In genomic region chr17:55959946-55960740, GRCm38 (mm10) we compare ENCODE assay signal across 8 mouse cellular contexts. TPM values are rescaled to one million over a fixed set of nuclear protein-coding genes. Genes with fewer than 3 reads are reported as not detected.
A peak's percentile ranks its signal among the peaks of the same experiment; 100 is the strongest.
DNase-seq lines count a peak whose midpoint lies in the region; ATAC-seq and TF ChIP-seq lines count a peak whose summit lies in the region.

No protein-coding gene starts in this region.

- no peak for TF ChIP-seq CTCF in cerebellum, adult 2 months (IDR thresholded peaks at IDR 0.05; ENCODE audit: borderline replicate concordance, insufficient read depth, low read depth, low read length)

- WGBS in cerebellum, adult 2 months, result 66% methylated on average over 10 of the region's 10 CpGs
- 81% methylated on average over 10 of the region's 10 CpGs for WGBS in limb, embryonic 11.5 days
- WGBS in stomach, embryonic 15.5 days, result 68% methylated on average over 10 of the region's 10 CpGs

- TF ChIP-seq POLR2A in cerebellum, adult 2 months (IDR thresholded peaks at IDR 0.05; ENCODE audit: borderline replicate concordance, insufficient read depth, low read length), result no peak

- H3K9me3 ChIP-seq in limb, embryonic 11.5 days (ENCODE audit: control insufficient read depth, low read length), result no peaks in the 10 kb centered on the region
- H3K9me3 ChIP-seq in stomach, embryonic 15.5 days, result no peaks in the 10 kb centered on the region

- H3K4me2 ChIP-seq in limb, embryonic 11.5 days (ENCODE audit: low read depth, severe bottlenecking), result peak overlapping the region; percentile 45
- H3K4me2 ChIP-seq in stomach, embryonic 15.5 days, result peak overlapping the region; percentile 66

- H3K4me3 ChIP-seq in cerebellum, adult 2 months (replicated peaks; ENCODE audit: insufficient read depth, low read depth, low read length), result peak overlapping the region; percentile 44
- peak overlapping the region; percentile 37 for H3K4me3 ChIP-seq in limb, embryonic 11.5 days (ENCODE audit: low read depth, low read length)
- peak overlapping the region; percentile 65 for H3K4me3 ChIP-seq in stomach, embryonic 15.5 days (replicated peaks)

- DNase-seq in cerebellum, adult 2 months, result peak; percentile 31 to 35
- DNase-seq in cerebellum, postnatal 10 days, result no peak
- DNase-seq in testis, postnatal 10 days (ENCODE audit: low spot score), result peak; percentile 42
- no peak for DNase-seq in testis, postnatal 14 days (ENCODE audit: low spot score)
- no peak for DNase-seq in limb, embryonic 11.5 days (ENCODE audit: low spot score)
- no peak for DNase-seq in adrenal gland, postnatal 25 days
- DNase-seq in right cerebral cortex, adult 2 months (ENCODE audit: low spot score in 2 of 2), result no peak

- peak overlapping the region; percentile 13; the same call in 1 of the 2 replicates for H3K9ac ChIP-seq in limb, embryonic 11.5 days (ENCODE audit: low read length)
- H3K9ac ChIP-seq in stomach, embryonic 15.5 days, result peak overlapping the region; percentile 16; the same call in 1 of the 2 replicates

- peaks cover 8% of the 10 kb centered on the region; the same call in 1 of the 2 replicates for H3K36me3 ChIP-seq in limb, embryonic 11.5 days (ENCODE audit: control insufficient read depth, insufficient read depth, low read length)
- H3K36me3 ChIP-seq in stomach, embryonic 15.5 days, result peaks cover 20% of the 10 kb centered on the region

- no peak for ATAC-seq in limb, embryonic 11.5 days (ENCODE audit: insufficient number of reproducible peaks, low FRiP score, low TSS enrichment, low read depth)
- no peak for ATAC-seq in stomach, embryonic 15.5 days (ENCODE audit: insufficient read depth, low FRiP score, low read depth)

- peaks cover 14% of the 10 kb centered on the region for H3K4me1 ChIP-seq in cerebellum, adult 2 months (ENCODE audit: control insufficient read depth, insufficient read depth, low read length)
- no peaks in the 10 kb centered on the region for H3K4me1 ChIP-seq in limb, embryonic 11.5 days (ENCODE audit: control insufficient read depth, insufficient read depth, low read length)
- H3K4me1 ChIP-seq in stomach, embryonic 15.5 days, result peaks cover 24% of the 10 kb centered on the region

- H3K27me3 ChIP-seq in cerebellum, adult 2 months (ENCODE audit: control insufficient read depth, insufficient read depth, low read length), result no peaks in the 10 kb centered on the region
- H3K27me3 ChIP-seq in limb, embryonic 11.5 days (ENCODE audit: control insufficient read depth, insufficient read depth, low read length), result no peaks in the 10 kb centered on the region
- no peaks in the 10 kb centered on the region; the same call in 1 of the 2 replicates for H3K27me3 ChIP-seq in stomach, embryonic 15.5 days (replicated peaks)

- H3K27ac ChIP-seq in cerebellum, adult 2 months (ENCODE audit: insufficient read depth, low read length), result no peak overlapping the region
- no peak overlapping the region for H3K27ac ChIP-seq in limb, embryonic 11.5 days (replicated peaks; ENCODE audit: low read depth, low read length)
- peak overlapping the region; percentile 98 for H3K27ac ChIP-seq in stomach, embryonic 15.5 days

RNA-seq across cellular contexts. Expression of gene Yju2, which starts 1.2 kb away (rescaled TPM):
- 13.4 and 14.9 TPM in 2 replicates for polyA plus RNA-seq in cerebellum, adult 2 months (2012; rRNA removed)
- polyA plus RNA-seq in limb, embryonic 11.5 days (2014; fragmentation: Nextera tagmentation; extraction: Ambion mirVana), result 20.7 and 22.3 TPM in 2 replicates
- 22.0 and 24.8 TPM in 2 replicates for polyA plus RNA-seq in stomach, embryonic 15.5 days (2015; fragmentation: Nextera tagmentation; extraction: Ambion mirVana)
- 21.2 and 27.5 TPM in 2 replicates for total RNA-seq in adrenal gland, postnatal 25 days (2021)

RNA-seq across cellular contexts. Expression of gene Ebi3, which starts 7.7 kb away (rescaled TPM):
- polyA plus RNA-seq in cerebellum, adult 2 months (2012; rRNA removed), result 0.81 and 1.00 TPM in 2 replicates
- 0.79 and 1.1 TPM in 2 replicates for polyA plus RNA-seq in limb, embryonic 11.5 days (2014; fragmentation: Nextera tagmentation; extraction: Ambion mirVana)
- 4.1 TPM in 2 replicates for polyA plus RNA-seq in stomach, embryonic 15.5 days (2015; fragmentation: Nextera tagmentation; extraction: Ambion mirVana)
- total RNA-seq in adrenal gland, postnatal 25 days (2021), result 0.27 and 0.81 TPM in 2 replicates

RNA-seq across cellular contexts. Expression of gene Shd, which starts 10.1 kb away (rescaled TPM):
- polyA plus RNA-seq in cerebellum, adult 2 months (2012; rRNA removed), result 122 and 127 TPM in 2 replicates
- polyA plus RNA-seq in limb, embryonic 11.5 days (2014; fragmentation: Nextera tagmentation; extraction: Ambion mirVana), result 42.2 and 44.8 TPM in 2 replicates
- polyA plus RNA-seq in stomach, embryonic 15.5 days (2015; fragmentation: Nextera tagmentation; extraction: Ambion mirVana), result 10.4 and 11.1 TPM in 2 replicates
- total RNA-seq in adrenal gland, postnatal 25 days (2021), result 1.4 and 2.2 TPM in 2 replicates

RNA-seq across cellular contexts. Expression of gene Zfp119b, which starts 10.8 kb away (rescaled TPM):
- 3.3 and 3.7 TPM in 2 replicates for polyA plus RNA-seq in cerebellum, adult 2 months (2012; rRNA removed)
- 6.6 and 7.1 TPM in 2 replicates for polyA plus RNA-seq in limb, embryonic 11.5 days (2014; fragmentation: Nextera tagmentation; extraction: Ambion mirVana)
- 6.1 and 6.9 TPM in 2 replicates for polyA plus RNA-seq in stomach, embryonic 15.5 days (2015; fragmentation: Nextera tagmentation; extraction: Ambion mirVana)
- 3.3 and 4.6 TPM in 2 replicates for total RNA-seq in adrenal gland, postnatal 25 days (2021)

RNA-seq across cellular contexts. Expression of gene Fsd1, which starts 26.2 kb away (rescaled TPM):
- polyA plus RNA-seq in cerebellum, adult 2 months (2012; rRNA removed), result 88.0 and 91.3 TPM in 2 replicates
- polyA plus RNA-seq in limb, embryonic 11.5 days (2014; fragmentation: Nextera tagmentation; extraction: Ambion mirVana), result 34.9 and 39.8 TPM in 2 replicates
- 9.8 and 11.7 TPM in 2 replicates for polyA plus RNA-seq in stomach, embryonic 15.5 days (2015; fragmentation: Nextera tagmentation; extraction: Ambion mirVana)
- total RNA-seq in adrenal gland, postnatal 25 days (2021), result 1.5 and 2.2 TPM in 2 replicates

Comparison
In these comparisons a context has a peak if more than half of its experiments do, and no peak if none do; other contexts are left out.
1. DNase-seq: peak in cerebellum, adult 2 months (2 of 2) and testis, postnatal 10 days (single experiment); none in cerebellum, postnatal 10 days (0 of 2), testis, postnatal 14 days (single experiment), limb, embryonic 11.5 days (single experiment), adrenal gland, postnatal 25 days (single experiment) and right cerebral cortex, adult 2 months (0 of 2).
2. Peak in every context shown above with its lines, with median percentiles within 50 percentile points of each other: H3K4me3 ChIP-seq.